ENCODE assay signal across 14 mouse cellular contexts in genomic region chr1:169553446-169553845, GRCm38 (mm10). TPM values are rescaled to one million over a fixed set of nuclear protein-coding genes. Genes with fewer than 3 reads are reported as not detected.
"Had no signal": no experiment of that assay in that cellular context is flagged by ENCODE, and none has a peak within 500 bp of the region (broad histone marks: within the 10 kb centered on the region; RNA-seq: fewer than 3 reads in every experiment).

No protein-coding gene starts in this region.

- H3K36me3 ChIP-seq: kidney, embryonic 15.5 days; limb, embryonic 13.5 days; midbrain, embryonic 10.5 days; neural tube, embryonic 15.5 days had no signal

- H3K27me3 ChIP-seq: kidney, embryonic 15.5 days; limb, embryonic 13.5 days; neural tube, embryonic 15.5 days had no signal

- H3K4me2 ChIP-seq: kidney, embryonic 15.5 days; limb, embryonic 13.5 days; lung, embryonic 14.5 days; neural tube, embryonic 15.5 days had no signal

- H3K9me3 ChIP-seq: kidney, embryonic 15.5 days; limb, embryonic 13.5 days; midbrain, embryonic 10.5 days; neural tube, embryonic 15.5 days had no signal

- H3K4me1 ChIP-seq: kidney, embryonic 15.5 days; limb, embryonic 13.5 days; midbrain, embryonic 10.5 days; neural tube, embryonic 15.5 days had no signal

- DNase-seq: kidney, adult 18-20 months; left cerebral cortex, postnatal 4 days; lung, embryonic 14.5 days; midbrain, embryonic 14.5 days; right cerebral cortex, adult 18-20 months; right cerebral cortex, postnatal 25 days; thymus, postnatal 36 days had no signal

- H3K9ac ChIP-seq: kidney, embryonic 15.5 days; limb, embryonic 13.5 days; liver, embryonic 14.5 days; lung, embryonic 14.5 days; neural tube, embryonic 15.5 days had no signal

- H3K27ac ChIP-seq: kidney, embryonic 15.5 days; limb, embryonic 13.5 days; liver, embryonic 14.5 days; midbrain, embryonic 10.5 days; neural tube, embryonic 15.5 days had no signal

- H3K4me3 ChIP-seq: kidney, embryonic 15.5 days; limb, embryonic 13.5 days; midbrain, embryonic 10.5 days; myocyte; neural tube, embryonic 15.5 days had no signal

RNA-seq across cellular contexts. Expression of gene Nuf2, which starts 22.2 kb away (rescaled TPM):
- polyA plus RNA-seq: liver, adult 2 months had no signal
